Mouse (Mus musculus) stomach, embryonic 14.5 days (tissue): ENCODE measurements around the gene Mad2l2. TPM values are rescaled to one million over a fixed set of nuclear protein-coding genes. Genes with fewer than 3 reads are reported as not detected.

Experiments
- ATAC-seq: fragments of 200-750 bp; cut with Nextera tagmentation; 2 replicates; pipeline ENCODE4 v1.8.0; 2017; ENCODE audit warnings: low read depth, moderate TSS enrichment; ENCODE audit not compliant: insufficient number of reproducible peaks, insufficient read depth, low FRiP score
- H3K27ac ChIP-seq: fragments of 300-500 bp; sonication (generic); 2 replicates; pipeline ENCODE4 v1.5.1; 2014; ENCODE audit warnings: mild to moderate bottlenecking, low read length, moderate library complexity, mixed read lengths
- H3K27me3 ChIP-seq: fragments of 300-500 bp; sonication (generic); 2 replicates; pipeline ENCODE4 v1.6.1; 2014; ENCODE audit warnings: low read length, control low read depth, mixed read lengths; ENCODE audit not compliant: control insufficient read depth, insufficient read depth
- H3K36me3 ChIP-seq: fragments of 300-500 bp; sonication (generic); 2 replicates; pipeline ENCODE4 v1.6.1; 2014; ENCODE audit warnings: mild to moderate bottlenecking, control low read depth, low read length, moderate library complexity, mixed read lengths; ENCODE audit not compliant: control insufficient read depth, insufficient read depth
- H3K4me1 ChIP-seq: fragments of 300-500 bp; sonication (generic); 2 replicates; pipeline ENCODE4 v1.6.1; 2014; ENCODE audit warnings: low read length, control low read depth, mixed read lengths; ENCODE audit not compliant: control insufficient read depth, insufficient read depth
- H3K4me2 ChIP-seq: fragments of 300-500 bp; sonication (generic); replicated peaks from 2 replicates; pipeline ENCODE4 v1.6.1; 2014; ENCODE audit warnings: low read depth, low read length, control low read depth
- H3K4me3 ChIP-seq: fragments of 300-500 bp; sonication (generic); 2 replicates; pipeline ENCODE4 v1.5.1; 2014; ENCODE audit warnings: low read depth, low read length, control low read depth
- H3K9ac ChIP-seq: fragments of 300-500 bp; sonication (generic); replicated peaks from 2 replicates; pipeline ENCODE4 v1.6.1; 2014; ENCODE audit warnings: low read depth, mild to moderate bottlenecking, control low read depth, low read length, moderate library complexity, mixed read lengths
- H3K9me3 ChIP-seq: fragments of 300-500 bp; sonication (generic); 2 replicates; pipeline ENCODE4 v1.6.1; 2016; ENCODE audit warnings: low read depth, low read length, control low read depth; ENCODE audit not compliant: control insufficient read depth
- WGBS: fragments of 180-500 bp; shearing (Covaris S2); extraction: QIAGEN DNeasy Blood & Tissue Kit; methylation state at CpG from one replicate; pipeline ENCODE4 v1.1.7; 2014; 5-methylcytosine and 5-hydroxymethylcytosine counted together
- polyA plus RNA-seq: library from polyadenylated mRNA; unstranded; fragments of >200 nt; fragmentation: Nextera tagmentation; extraction: Ambion mirVana; gene quantifications from 2 replicates; pipeline ENCODE4 v1.2.1, GENCODE M21; 2014

The Mad2l2 gene
- polyA plus RNA-seq, 1 experiment from 2014 or later: 51.2 TPM

GRCm38 (mm10) chr4:148097936-148098335 is 32.2 kb upstream of the Mad2l2 start:
- H3K9me3 ChIP-seq: no peaks in the 10 kb centered on the region
- WGBS: 93% methylated on average over 2 of the region's 2 CpGs
- H3K9ac ChIP-seq: no peak overlapping the region
- ATAC-seq: no peak
- no peak overlapping the region for H3K4me3 ChIP-seq
- no peaks in the 10 kb centered on the region for H3K4me1 ChIP-seq
- H3K27ac ChIP-seq: no peak overlapping the region
- H3K36me3 ChIP-seq: no peaks in the 10 kb centered on the region
- no peaks in the 10 kb centered on the region for H3K27me3 ChIP-seq
- H3K4me2 ChIP-seq: no peak overlapping the region

- H3K9ac ChIP-seq: no peak overlapping the region
- no peak for ATAC-seq
- H3K27me3 ChIP-seq: no peaks in the 10 kb centered on the region
- H3K36me3 ChIP-seq: no peaks in the 10 kb centered on the region
- WGBS: 66% methylated on average over 3 of the region's 3 CpGs
- H3K4me1 ChIP-seq: no peaks in the 10 kb centered on the region
- no peak overlapping the region for H3K4me3 ChIP-seq
- no peak overlapping the region for H3K4me2 ChIP-seq
- H3K27ac ChIP-seq: no peak overlapping the region
- no peaks in the 10 kb centered on the region for H3K9me3 ChIP-seq
Observed at GRCm38 (mm10) chr4:148098666-148099065, 31.5 kb upstream of the Mad2l2 start.

DNA sequence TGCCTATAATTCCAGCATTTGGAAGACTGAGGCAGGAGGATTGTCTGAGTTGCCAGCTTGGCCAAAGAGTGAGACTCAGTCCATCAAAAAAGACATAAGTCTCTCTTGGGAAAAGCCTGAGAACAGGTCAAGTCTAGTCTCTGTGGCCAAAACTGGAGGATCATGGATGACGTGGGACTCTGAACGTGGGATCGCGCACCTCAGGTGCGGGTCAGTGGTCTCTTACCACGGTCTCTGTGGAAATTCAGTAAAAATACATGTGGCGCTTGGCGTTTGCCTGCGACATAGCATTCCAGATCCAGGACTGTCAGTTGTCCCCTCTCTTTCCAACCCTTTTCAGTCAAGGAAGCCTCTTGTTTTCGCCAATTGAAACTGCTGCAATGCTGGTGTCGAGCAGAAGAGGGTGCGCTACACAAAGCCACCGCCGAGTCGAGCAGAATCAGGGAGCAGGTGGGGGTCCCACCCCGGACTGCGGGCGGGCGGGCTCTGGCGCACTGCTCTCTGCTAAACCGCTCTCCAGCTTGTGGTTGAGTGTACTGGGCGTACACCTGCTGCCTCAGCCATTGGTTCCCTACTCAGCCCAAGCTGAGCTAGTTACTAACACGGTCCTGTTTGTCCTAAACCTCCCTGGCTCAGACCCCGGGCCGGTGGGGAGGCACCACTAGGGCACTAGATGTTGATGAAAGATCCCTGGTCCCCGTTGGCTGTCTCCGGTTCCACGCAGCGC is 28.2 kb upstream of the Mad2l2 start:
- Histone ChIP-seq H3K4me1 (no peaks in the 10 kb centered on the region), H3K36me3 (no peaks in the 10 kb centered on the region), H3K4me3 (0 out of 2 replicates have a peak overlapping the region, but pooled peaks have one; percentile 7), H3K27me3 (no peaks in the 10 kb centered on the region), H3K9me3 (no peaks in the 10 kb centered on the region), H3K27ac (no peak overlapping the region), H3K9ac (no peak overlapping the region), H3K4me2 (peak overlapping the region; percentile 37)
- peak; percentile 60 for ATAC-seq
- WGBS: 16% methylated on average over 29 of the region's 29 CpGs

DNA sequence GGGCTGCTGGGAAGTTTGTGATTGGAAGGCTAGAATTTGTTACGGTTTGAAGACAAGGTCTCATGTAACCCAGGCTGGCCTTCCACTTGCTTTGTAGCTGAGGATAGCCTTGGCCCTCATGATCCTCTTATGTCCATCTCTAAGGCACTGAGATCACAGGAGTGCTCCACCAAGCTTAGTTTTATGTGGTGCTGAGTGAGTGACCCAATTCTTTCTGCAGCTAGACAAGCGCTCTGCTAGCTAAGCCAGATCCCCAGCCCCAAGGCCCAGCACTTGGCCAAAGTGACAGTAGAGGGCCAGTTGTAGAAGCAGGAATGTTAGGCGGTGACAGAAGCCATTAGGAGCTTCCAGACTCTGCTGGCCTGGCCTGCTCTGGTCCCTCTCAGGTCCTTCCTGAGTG is 26.0 kb upstream of the Mad2l2 start:
- Histone ChIP-seq H3K36me3 (no peaks in the 10 kb centered on the region), H3K9me3 (no peaks in the 10 kb centered on the region), H3K9ac (no peak overlapping the region), H3K4me2 (no peak overlapping the region), H3K4me1 (no peaks in the 10 kb centered on the region; the same call in 1 of the 2 replicates), H3K27ac (no peak overlapping the region), H3K27me3 (no peaks in the 10 kb centered on the region), H3K4me3 (no peak overlapping the region)
- no peak for ATAC-seq
- 87% methylated on average over 3 of the region's 3 CpGs for WGBS

DNA sequence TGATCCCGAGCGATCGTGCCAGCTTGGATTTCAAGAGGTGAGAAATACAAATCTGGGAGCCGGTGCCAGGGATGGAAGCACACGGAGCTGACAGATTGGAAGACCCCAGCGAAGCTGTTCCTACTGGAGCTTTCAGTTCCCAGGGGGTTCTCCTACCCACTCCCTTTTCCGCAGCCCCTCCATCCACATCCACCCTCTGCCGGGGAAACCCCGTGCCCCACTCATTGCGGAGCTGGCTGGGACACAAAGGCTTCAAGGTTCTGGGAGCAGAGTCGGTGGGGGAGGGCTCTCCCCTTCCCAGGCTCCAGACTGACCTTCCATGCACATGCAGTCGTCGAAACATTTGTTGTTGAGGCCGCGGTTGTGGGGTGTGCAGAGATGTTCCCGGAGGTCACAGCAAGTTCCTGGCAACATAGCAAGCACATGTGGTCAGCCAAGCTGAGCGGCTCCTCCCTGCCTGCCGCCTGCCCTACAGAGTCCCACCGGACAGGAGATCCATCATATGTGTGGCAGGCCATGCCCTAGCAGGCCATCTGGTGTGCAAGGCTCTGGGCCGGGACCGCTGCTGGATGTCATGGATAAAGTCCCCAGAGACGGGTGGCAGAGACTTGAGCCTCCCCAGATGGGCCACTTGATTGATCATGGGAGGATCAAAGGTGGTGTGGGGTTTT is 22.4 kb upstream of the Mad2l2 start:
- H3K36me3 ChIP-seq: no peaks in the 10 kb centered on the region
- no peaks in the 10 kb centered on the region for H3K9me3 ChIP-seq
- no peak overlapping the region for H3K9ac ChIP-seq
- ATAC-seq: peak; percentile 50; the same call in 1 of the 2 replicates
- H3K27ac ChIP-seq: no peak overlapping the region
- H3K27me3 ChIP-seq: no peaks in the 10 kb centered on the region
- H3K4me2 ChIP-seq: no peak overlapping the region
- H3K4me3 ChIP-seq: no peak overlapping the region
- WGBS: 23% methylated on average over 22 of the region's 22 CpGs
- H3K4me1 ChIP-seq: no peaks in the 10 kb centered on the region; the same call in 1 of the 2 replicates

- WGBS: 52% methylated on average over 7 of the region's 7 CpGs
Observed at GRCm38 (mm10) chr4:148108565-148109100, 21.6 kb upstream of the Mad2l2 start.

DNA sequence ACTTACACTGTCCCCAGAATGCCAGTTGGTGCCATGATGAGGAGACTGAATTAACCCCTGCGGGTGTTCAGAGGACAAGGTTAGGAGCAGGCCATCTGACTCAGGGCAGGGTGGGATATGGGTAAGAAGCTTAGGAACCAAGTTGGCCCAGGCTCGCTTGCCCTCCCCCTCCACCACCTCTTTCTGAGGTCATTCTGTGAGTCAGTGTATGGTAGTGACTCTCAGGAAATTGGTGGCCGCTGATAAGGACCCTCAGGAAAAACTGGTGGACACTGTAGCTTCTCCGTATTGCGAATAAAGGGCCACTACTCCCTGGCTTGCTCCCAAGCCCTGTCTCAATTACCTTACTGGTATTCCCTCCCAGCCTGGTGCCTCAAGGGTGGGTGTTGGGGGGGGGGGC is 21.0 kb upstream of the Mad2l2 start:
- ATAC-seq: no peak
- 64% methylated on average over 5 of the region's 5 CpGs for WGBS
- Histone ChIP-seq H3K4me1 (no peaks in the 10 kb centered on the region; the same call in 1 of the 2 replicates), H3K27me3 (no peaks in the 10 kb centered on the region), H3K4me2 (no peak overlapping the region), H3K27ac (no peak overlapping the region), H3K9me3 (no peaks in the 10 kb centered on the region), H3K4me3 (no peak overlapping the region), H3K9ac (no peak overlapping the region), H3K36me3 (no peaks in the 10 kb centered on the region)

More at GRCm38 (mm10) chr4:148108565-148109100, 21.6 kb upstream of the Mad2l2 start:
- Histone ChIP-seq H3K9ac (no peak overlapping the region), H3K27ac (no peak overlapping the region), H3K36me3 (no peaks in the 10 kb centered on the region), H3K9me3 (no peaks in the 10 kb centered on the region), H3K27me3 (no peaks in the 10 kb centered on the region), H3K4me1 (no peaks in the 10 kb centered on the region; the same call in 1 of the 2 replicates), H3K4me3 (no peak overlapping the region), H3K4me2 (no peak overlapping the region)
- ATAC-seq: no peak

- Histone ChIP-seq H3K27me3 (no peaks in the 10 kb centered on the region), H3K27ac (no peak overlapping the region), H3K4me1 (no peaks in the 10 kb centered on the region; the same call in 1 of the 2 replicates), H3K36me3 (no peaks in the 10 kb centered on the region), H3K4me2 (no peak overlapping the region), H3K9me3 (no peaks in the 10 kb centered on the region), H3K9ac (no peak overlapping the region), H3K4me3 (no peak overlapping the region)
- WGBS: 71% methylated on average over 12 of the region's 12 CpGs
- ATAC-seq: no peak
Observed at GRCm38 (mm10) chr4:148112519-148112918, 17.7 kb upstream of the Mad2l2 start.
